Mouse (Mus musculus) testis, adult 2 months (tissue): ENCODE measurements at regions not wholly inside any gene's neighbourhood (a gene's known extent, or its start where the extent isn't known, plus 50 kb on each side); places are given as distances from the start of the nearest gene placed in this dataset.

ENCODE experiments used
- H3K27ac ChIP-seq: fragments of 200-500 bp; 2 replicates; pipeline ENCODE4 v1.5.1; 2012; ENCODE audit warnings: low read depth, low read length; ENCODE audit not compliant: control insufficient read depth, insufficient read depth
- H3K27me3 ChIP-seq: fragments of 200-500 bp; 2 replicates; pipeline ENCODE4 v1.6.1; 2012; ENCODE audit warnings: mild to moderate bottlenecking, low read length, moderate library complexity; ENCODE audit not compliant: control insufficient read depth, insufficient read depth
- H3K36me3 ChIP-seq: fragments of 200-500 bp; 2 replicates; pipeline ENCODE4 v1.6.1; 2012; ENCODE audit warnings: mild to moderate bottlenecking, low read length; ENCODE audit not compliant: control insufficient read depth, insufficient read depth
- H3K4me1 ChIP-seq: fragments of 200-500 bp; 2 replicates; pipeline ENCODE4 v1.6.1; 2012; ENCODE audit warnings: low read length; ENCODE audit not compliant: control insufficient read depth, insufficient read depth
- H3K4me3 ChIP-seq: fragments of 200-500 bp; 2 replicates; pipeline ENCODE4 v1.5.1; 2012; ENCODE audit warnings: low read depth, mild to moderate bottlenecking, low read length, moderate library complexity, mixed read lengths; ENCODE audit not compliant: control insufficient read depth
- CTCF ChIP-seq: fragments of 200-500 bp; IDR thresholded peaks from 2 replicates; pipeline ENCODE4 v1.5.1; 2012; ENCODE audit warnings: low read depth, mild to moderate bottlenecking, inconsistent platforms, low read length, moderate library complexity; ENCODE audit not compliant: control insufficient read depth, insufficient read depth, insufficient replicate concordance
- POLR2A ChIP-seq: fragments of 200-500 bp; IDR thresholded peaks from 2 replicates; pipeline ENCODE4 v1.6.1; 2012; ENCODE audit warnings: low read depth, mild to moderate bottlenecking, inconsistent platforms, low read length, moderate library complexity; ENCODE audit not compliant: control insufficient read depth

DNA sequence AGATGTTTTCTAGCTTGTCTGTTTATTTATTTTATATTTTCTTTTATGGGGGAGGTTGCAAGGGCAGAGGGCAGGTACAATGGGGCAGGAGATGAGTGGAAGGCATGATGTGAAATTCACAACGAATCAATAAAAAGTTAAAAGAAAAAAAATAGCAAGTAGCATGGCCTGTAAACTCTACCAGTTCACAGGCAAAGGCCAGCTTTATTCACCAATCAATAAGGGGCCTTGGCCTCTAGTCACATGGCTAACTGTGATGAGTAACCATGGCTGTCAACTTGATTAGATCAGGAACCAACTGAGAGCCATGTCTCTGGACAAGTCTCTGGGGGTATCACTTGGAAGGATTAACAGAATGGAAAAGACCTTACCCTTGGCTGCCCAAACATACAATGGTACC is 304.1 kb upstream of the Hs6st1 start:
- no peaks in the 10 kb centered on the region for H3K36me3 ChIP-seq
- no peaks in the 10 kb centered on the region for H3K27me3 ChIP-seq
- no peaks in the 10 kb centered on the region for H3K4me1 ChIP-seq
- TF ChIP-seq CTCF (no peak), POLR2A (no peak)
- no peak overlapping the region for H3K27ac ChIP-seq
- H3K4me3 ChIP-seq: no peak overlapping the region

DNA sequence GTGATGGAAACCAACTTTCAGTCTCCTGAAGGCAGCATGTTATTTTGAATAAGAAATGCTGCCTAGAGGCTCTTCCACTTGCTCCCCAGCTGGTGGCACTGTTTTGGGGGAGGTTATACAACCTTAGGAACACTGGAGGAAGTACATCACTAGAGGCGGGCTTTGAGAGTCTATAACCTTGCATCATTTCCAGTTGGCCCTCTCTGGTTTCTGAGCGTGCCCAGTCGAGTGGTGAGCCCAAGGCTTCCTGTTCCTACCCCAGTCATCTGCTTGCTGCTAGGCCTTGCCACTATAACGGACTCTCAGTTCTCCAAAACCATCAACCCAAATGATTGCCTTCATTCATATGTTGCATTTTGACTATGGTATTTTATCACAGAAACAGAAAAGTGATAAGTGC is 302.5 kb upstream of the Hs6st1 start:
- H3K36me3 ChIP-seq: no peaks in the 10 kb centered on the region
- H3K4me1 ChIP-seq: no peaks in the 10 kb centered on the region
- no peak overlapping the region for H3K27ac ChIP-seq
- no peak for TF ChIP-seq POLR2A
- TF ChIP-seq CTCF: no peak
- H3K27me3 ChIP-seq: no peaks in the 10 kb centered on the region
- H3K4me3 ChIP-seq: no peak overlapping the region

DNA sequence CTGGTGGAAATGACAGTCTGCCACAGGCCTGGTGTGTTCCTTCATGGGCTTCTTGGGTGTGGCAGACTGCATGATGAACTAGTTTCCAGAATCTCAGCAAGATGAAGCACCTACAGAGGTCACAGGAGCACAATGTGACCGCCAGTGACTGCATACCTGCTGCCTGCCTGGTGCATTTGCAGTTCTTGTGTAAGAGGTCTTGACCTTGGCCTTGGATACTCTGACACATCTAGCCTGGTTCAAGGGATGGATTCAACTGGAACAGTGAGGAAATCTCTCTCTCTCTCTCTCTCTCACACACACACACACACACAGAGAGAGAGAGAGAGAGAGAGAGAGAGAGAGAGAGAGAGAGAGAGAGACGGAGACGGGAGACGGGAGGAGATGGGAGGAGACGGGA is 301.9 kb upstream of the Hs6st1 start:
- Histone ChIP-seq H3K4me3 (no peak overlapping the region), H3K4me1 (no peaks in the 10 kb centered on the region), H3K27me3 (no peaks in the 10 kb centered on the region), H3K27ac (no peak overlapping the region), H3K36me3 (no peaks in the 10 kb centered on the region)
- TF ChIP-seq CTCF: no peak
- TF ChIP-seq POLR2A: no peak

DNA sequence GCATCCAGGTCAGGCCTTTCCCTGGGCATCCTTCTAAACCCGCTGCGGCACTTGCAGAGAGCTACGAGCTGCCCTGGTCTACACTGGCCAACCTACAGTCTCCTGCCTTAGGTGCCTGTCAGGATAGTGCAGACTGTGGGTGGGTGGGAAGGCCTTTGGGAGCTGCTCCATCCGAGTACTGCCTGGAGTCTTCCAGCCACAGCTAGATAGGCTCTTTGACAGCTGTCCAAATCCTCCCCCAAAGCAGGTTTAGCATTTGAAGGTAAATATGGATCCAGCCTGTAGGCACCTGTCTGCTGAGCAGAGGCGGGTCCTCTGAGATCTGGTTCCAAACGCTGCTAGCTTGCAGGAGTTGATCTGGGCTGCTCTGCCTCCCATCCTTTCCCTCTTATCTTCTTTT is 295.6 kb upstream of the Hs6st1 start:
- no peak for TF ChIP-seq CTCF
- TF ChIP-seq POLR2A: no peak
- no peaks in the 10 kb centered on the region for H3K27me3 ChIP-seq
- H3K36me3 ChIP-seq: no peaks in the 10 kb centered on the region
- H3K27ac ChIP-seq: no peak overlapping the region
- no peak overlapping the region for H3K4me3 ChIP-seq
- no peaks in the 10 kb centered on the region for H3K4me1 ChIP-seq

DNA sequence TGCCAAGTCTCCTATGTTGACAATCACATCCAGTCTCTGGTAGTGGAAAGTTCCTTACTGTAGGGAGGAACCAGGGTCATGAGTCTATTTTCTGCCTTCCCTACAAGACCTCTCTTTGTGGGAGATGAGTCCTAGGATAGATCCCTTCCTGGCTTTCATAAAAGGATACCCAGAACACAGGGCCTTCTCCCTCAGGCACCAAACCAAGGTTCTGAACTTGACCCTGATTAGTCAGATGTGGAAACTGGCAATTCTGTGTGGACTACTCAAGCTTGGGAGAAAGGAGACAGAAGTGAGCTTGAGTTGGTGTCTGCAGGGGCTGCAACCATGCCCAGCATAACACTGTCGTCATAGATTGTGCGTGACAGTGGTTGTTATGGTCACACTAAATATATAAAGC is 293.6 kb upstream of the Hs6st1 start:
- Histone ChIP-seq H3K4me3 (no peak overlapping the region), H3K27me3 (no peaks in the 10 kb centered on the region), H3K4me1 (no peaks in the 10 kb centered on the region), H3K27ac (no peak overlapping the region), H3K36me3 (no peaks in the 10 kb centered on the region)
- TF ChIP-seq POLR2A (no peak), CTCF (no peak)

DNA sequence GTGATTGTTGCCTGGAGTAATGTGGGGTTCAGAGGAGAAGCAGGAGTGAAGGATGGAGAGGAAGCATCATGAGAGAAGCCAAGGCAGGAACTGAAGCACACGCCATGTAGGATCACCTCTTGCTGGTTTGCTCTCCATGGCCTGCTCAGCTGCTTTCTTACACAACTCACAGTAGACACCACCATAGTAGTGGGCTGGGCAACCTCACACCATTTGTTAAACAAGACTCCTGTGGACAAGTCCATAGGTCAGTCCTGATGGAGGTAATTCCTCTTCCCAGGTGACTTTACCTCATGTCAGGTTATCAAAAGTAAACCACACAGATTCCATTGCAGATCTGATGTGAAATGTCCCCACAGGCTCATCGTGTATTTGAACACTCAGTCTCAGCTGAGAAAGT is 285.5 kb upstream of the Hs6st1 start:
- Histone ChIP-seq H3K36me3 (no peaks in the 10 kb centered on the region), H3K4me1 (no peaks in the 10 kb centered on the region), H3K27ac (no peak overlapping the region), H3K4me3 (no peak overlapping the region), H3K27me3 (no peaks in the 10 kb centered on the region)
- TF ChIP-seq POLR2A: no peak
- no peak for TF ChIP-seq CTCF

DNA sequence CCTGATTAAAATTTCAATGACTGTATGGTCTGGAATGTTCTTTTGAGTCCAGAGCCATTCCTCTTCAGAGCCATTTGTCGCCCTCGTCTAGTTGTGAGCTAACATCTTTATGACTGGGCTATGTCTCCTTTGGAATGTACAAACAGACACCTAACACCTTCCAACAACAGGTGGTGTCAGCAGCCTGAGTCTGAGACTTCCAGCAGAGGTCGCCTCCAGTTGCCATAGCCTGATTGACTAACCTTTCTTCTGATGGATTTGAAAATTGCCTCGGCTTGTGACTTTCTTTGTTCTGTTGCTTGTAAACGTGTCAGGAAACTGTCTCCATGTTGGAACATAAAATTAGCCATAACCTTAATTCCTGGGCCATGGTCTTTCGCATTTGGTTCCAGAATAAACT is 284.8 kb upstream of the Hs6st1 start:
- H3K27ac ChIP-seq: no peak overlapping the region
- no peak overlapping the region for H3K4me3 ChIP-seq
- no peaks in the 10 kb centered on the region for H3K4me1 ChIP-seq
- TF ChIP-seq POLR2A: no peak
- TF ChIP-seq CTCF: no peak
- no peaks in the 10 kb centered on the region for H3K27me3 ChIP-seq
- no peaks in the 10 kb centered on the region for H3K36me3 ChIP-seq

DNA sequence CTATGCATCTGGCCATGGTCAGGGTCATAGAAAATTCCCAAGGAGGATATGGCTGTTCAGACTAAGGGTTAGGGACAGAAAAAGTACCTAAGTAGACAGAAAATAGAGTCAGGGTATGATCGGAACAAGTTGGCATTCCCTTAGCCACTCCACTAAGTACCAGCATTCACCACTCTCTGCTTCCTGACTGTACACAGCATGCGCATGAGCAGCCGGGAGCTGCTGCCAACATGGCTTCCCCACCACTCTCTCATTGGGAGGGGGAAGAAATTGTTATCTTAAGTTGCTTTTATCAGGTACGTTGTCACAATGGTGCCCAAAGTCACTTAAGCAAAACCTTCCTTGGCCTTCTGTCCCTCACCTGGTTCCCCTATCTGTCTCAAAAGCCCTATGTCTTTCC is 282.0 kb upstream of the Hs6st1 start:
- no peaks in the 10 kb centered on the region for H3K36me3 ChIP-seq
- TF ChIP-seq POLR2A (no peak), CTCF (no peak)
- no peaks in the 10 kb centered on the region for H3K27me3 ChIP-seq
- H3K27ac ChIP-seq: no peak overlapping the region
- no peaks in the 10 kb centered on the region for H3K4me1 ChIP-seq
- H3K4me3 ChIP-seq: no peak overlapping the region
